Mouse (Mus musculus): ENCODE measurements around the gene Atf2. TPM values are rescaled to one million over a fixed set of nuclear protein-coding genes. Genes with fewer than 3 reads are reported as not detected.

The Atf2 gene
- polyA plus RNA-seq (2021; fragmentation: Nextera tagmentation): 120 and 152 TPM in 2 replicates
- long read RNA-seq, experiment 1, full-length matches to known transcripts: 12 of 61 reads
- long read RNA-seq, experiment 1, partial matches to known transcripts: 16 of 61 reads
- long read RNA-seq, experiment 1, other reads (novel, unspliced or antisense): 33 of 61 reads
- long read RNA-seq, experiment 2, full-length matches to known transcripts: 186 of 366 reads
- long read RNA-seq, experiment 2, partial matches to known transcripts: 24 of 366 reads
- long read RNA-seq, experiment 2, other reads (novel, unspliced or antisense): 156 of 366 reads

GRCm38 (mm10) chr2:73892464-73893296 is at the start of gene Atf2:
Atf2 (minus strand) TSS chr2:73892639.

GRCm38 (mm10) chr2:73911175-73911700 is 18.8 kb upstream of the Atf2 start, which contains the start of gene Atp5g3:
Atp5g3 (minus strand) TSS chr2:73911326.

GRCm38 (mm10) chr2:73774786-73775682 is 117.4 kb downstream of the Atf2 start, which contains the start of gene Chn1:
Chn1 (minus strand) TSS chr2:73775346.

Other genes starting within 250 kb of the Atf2 start
- gene Chn1, start 117.3 kb downstream of the Atf2 start, polyA plus RNA-seq (2021; fragmentation: Nextera tagmentation): 1,200 and 1,225 TPM in 2 replicates
- 819 and 864 TPM in 2 replicates for gene Atp5g3, start 18.7 kb upstream of the Atf2 start, polyA plus RNA-seq (2021; fragmentation: Nextera tagmentation)